Mouse (Mus musculus): ENCODE data around the gene Glyat.

The Glyat gene

DNA sequence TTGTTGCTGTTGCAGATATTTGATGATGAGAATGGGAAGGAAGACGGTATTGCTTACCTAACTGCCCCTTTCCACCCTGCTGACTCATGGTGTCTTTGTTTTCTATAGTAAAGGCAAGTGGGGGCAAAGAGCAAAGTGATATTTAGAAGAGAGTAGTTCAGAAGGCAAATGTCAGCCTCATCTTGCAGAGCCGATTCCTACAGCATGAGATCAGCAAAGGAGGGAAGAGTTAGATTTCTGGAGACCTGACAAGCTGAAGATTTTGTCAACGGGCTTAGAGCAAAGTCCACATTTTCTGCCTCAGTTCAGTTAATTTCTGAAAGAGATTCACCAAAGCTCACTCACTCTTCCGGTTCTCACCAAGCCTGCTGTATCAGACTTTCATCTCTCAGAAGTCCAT lies at the start of gene Glyat:
TSS of gene Glyat (plus strand) at position 133 of the 400 bp plus-strand sequence.
- in situ Hi-C loops (cut with MboI; ENCODE audit: low pct_unique_long_range_greater_than_20kb in 1 of 2, low sequenced_read_pairs in 2 of 2, unreplicated experiment in 1 of 2), result no loop called here

- in situ Hi-C loops (cut with MboI; ENCODE audit: low pct_unique_long_range_greater_than_20kb in 1 of 2, low sequenced_read_pairs in 2 of 2, unreplicated experiment in 1 of 2), result loop anchor here in 1 of 2 experiments (25.0 kb wide), 1 partner anchor 227 kb away; no protein-coding TSS in a partner anchor
Observed at GRCm38 (mm10) chr19:12585310-12585709, 47.8 kb upstream of the Glyat start.

- in situ Hi-C loops (cut with MboI; ENCODE audit: low pct_unique_long_range_greater_than_20kb in 1 of 2, low sequenced_read_pairs in 2 of 2, unreplicated experiment in 1 of 2), result loop anchor here (5.0 to 25.0 kb wide), 2 partner anchors 75 to 220 kb away; no protein-coding TSS in a partner anchor
Observed at GRCm38 (mm10) chr19:12591908-12592307, 41.2 kb upstream of the Glyat start.

GRCm38 (mm10) chr19:12595135-12595529 lies 38.0 kb upstream of the Glyat start:
- in situ Hi-C loops (cut with MboI; ENCODE audit: low pct_unique_long_range_greater_than_20kb in 1 of 2, low sequenced_read_pairs in 2 of 2, unreplicated experiment in 1 of 2), result loop anchor here in 1 of 2 experiments (25.0 kb wide), 1 partner anchor 217 kb away; no protein-coding TSS in a partner anchor

- in situ Hi-C loops (cut with MboI; ENCODE audit: low pct_unique_long_range_greater_than_20kb in 1 of 2, low sequenced_read_pairs in 2 of 2, unreplicated experiment in 1 of 2), result loop anchor here in 1 of 2 experiments (25.0 kb wide), 1 partner anchor 217 kb away; no protein-coding TSS in a partner anchor
Observed at GRCm38 (mm10) chr19:12595530-12596289, 37.4 kb upstream of the Glyat start.

DNA sequence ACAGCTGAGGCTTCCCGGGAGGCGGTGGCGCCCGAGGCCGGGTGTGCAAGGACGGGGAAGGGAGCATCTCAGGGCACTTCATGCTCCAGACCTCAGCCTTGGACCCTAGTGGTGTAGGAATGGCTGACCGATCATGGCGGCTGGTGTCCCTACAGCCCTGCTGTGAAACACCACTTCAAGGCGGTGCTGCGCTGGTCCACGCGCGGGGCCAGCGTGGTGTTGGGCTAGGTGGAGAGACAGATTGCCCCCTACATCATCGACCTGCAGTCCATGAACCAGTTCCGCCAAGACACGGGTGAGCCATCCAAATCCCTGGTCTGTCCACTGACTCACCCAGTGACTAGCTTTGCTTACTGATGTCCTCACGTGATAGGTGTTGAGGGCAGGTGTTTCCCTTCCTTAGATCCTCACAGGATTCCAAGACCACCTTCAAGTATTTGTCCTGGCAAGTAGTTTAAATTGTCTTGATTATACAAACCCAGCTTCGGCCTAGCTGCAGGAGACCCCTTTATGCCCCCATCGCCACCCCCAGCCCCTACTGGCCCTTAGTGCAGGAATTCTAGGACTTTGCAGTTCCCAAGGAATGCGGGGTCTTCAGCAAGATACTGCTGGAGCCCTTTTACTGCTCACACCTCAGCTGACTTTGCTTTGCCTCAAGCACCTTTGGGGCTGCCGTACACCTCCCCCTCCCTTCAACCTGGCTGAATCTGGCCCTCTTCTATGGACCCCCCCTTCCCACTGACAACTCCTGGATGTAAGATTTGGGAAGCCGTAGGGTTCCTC lies 36.6 kb upstream of the Glyat start:
- in situ Hi-C loops (cut with MboI; ENCODE audit: low pct_unique_long_range_greater_than_20kb in 1 of 2, low sequenced_read_pairs in 2 of 2, unreplicated experiment in 1 of 2), result loop anchor here in 1 of 2 experiments (25.0 kb wide), 1 partner anchor 216 kb away; no protein-coding TSS in a partner anchor

- in situ Hi-C loops (cut with MboI; ENCODE audit: low pct_unique_long_range_greater_than_20kb in 1 of 2, low sequenced_read_pairs in 2 of 2, unreplicated experiment in 1 of 2), result loop anchor here in 1 of 2 experiments (25.0 kb wide), 1 partner anchor 215 kb away; no protein-coding TSS in a partner anchor
Observed at GRCm38 (mm10) chr19:12597073-12597405, 36.1 kb upstream of the Glyat start.

GRCm38 (mm10) chr19:12598674-12599073 lies 34.4 kb upstream of the Glyat start:
- in situ Hi-C loops (cut with MboI; ENCODE audit: low pct_unique_long_range_greater_than_20kb in 1 of 2, low sequenced_read_pairs in 2 of 2, unreplicated experiment in 1 of 2), result loop anchor here in 1 of 2 experiments (25.0 kb wide), 1 partner anchor 214 kb away; no protein-coding TSS in a partner anchor

GRCm38 (mm10) chr19:12599674-12600073 lies 33.4 kb upstream of the Glyat start, which contains the start of gene Gm4952:
TSS of gene Gm4952 (plus strand) at chr19:12599974.
- in situ Hi-C loops (cut with MboI; ENCODE audit: low pct_unique_long_range_greater_than_20kb in 1 of 2, low sequenced_read_pairs in 2 of 2, unreplicated experiment in 1 of 2), result loop anchor here in 1 of 2 experiments (25.0 kb wide), 1 partner anchor 213 kb away; no protein-coding TSS in a partner anchor

GRCm38 (mm10) chr19:12600684-12601480 lies 32.2 kb upstream of the Glyat start:
- in situ Hi-C loops (cut with MboI; ENCODE audit: low pct_unique_long_range_greater_than_20kb in 1 of 2, low sequenced_read_pairs in 2 of 2, unreplicated experiment in 1 of 2), result no loop called here

- in situ Hi-C loops (cut with MboI; ENCODE audit: low pct_unique_long_range_greater_than_20kb in 1 of 2, low sequenced_read_pairs in 2 of 2, unreplicated experiment in 1 of 2), result no loop called here
Observed at GRCm38 (mm10) chr19:12608336-12608735, 24.8 kb upstream of the Glyat start.

DNA sequence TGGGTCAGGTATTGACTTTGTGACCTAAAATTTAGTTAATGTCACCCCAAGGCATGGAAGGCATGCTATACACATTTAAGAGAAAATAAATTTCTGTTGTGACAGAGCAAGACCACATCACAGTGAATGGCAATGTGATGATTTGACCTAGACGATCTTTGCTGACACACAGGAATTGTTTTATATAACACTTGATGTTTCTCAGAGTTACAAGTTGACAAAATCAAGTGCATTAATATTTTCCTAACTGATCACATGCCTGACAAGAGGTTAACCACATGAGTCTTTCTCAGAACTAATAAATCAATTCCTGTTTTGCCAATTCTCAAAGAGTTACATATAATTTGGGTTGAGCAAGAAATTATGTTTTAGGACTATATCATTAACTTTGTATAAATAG lies 19.5 kb upstream of the Glyat start:
- in situ Hi-C loops (cut with MboI; ENCODE audit: low pct_unique_long_range_greater_than_20kb in 1 of 2, low sequenced_read_pairs in 2 of 2, unreplicated experiment in 1 of 2), result no loop called here

DNA sequence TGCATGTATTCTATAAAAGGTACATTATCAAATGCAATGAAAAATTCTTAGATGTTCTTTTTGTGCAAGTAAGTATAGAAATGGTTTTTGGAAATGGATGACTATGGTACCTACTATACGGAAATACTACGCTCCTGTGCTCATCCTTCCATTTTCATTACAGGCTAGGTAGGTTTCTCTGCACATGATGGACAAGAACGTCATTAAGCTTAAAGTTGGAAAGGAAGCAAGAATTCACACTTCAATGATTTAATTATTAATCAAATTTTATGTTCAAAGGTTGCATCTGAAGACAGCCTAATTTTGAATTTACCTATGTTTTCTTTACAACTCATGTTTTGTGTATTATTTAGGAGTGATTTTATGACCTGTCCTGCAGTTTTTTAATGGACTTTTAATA lies 1.2 kb downstream of the Glyat start:
- in situ Hi-C loops (cut with MboI; ENCODE audit: low pct_unique_long_range_greater_than_20kb in 1 of 2, low sequenced_read_pairs in 2 of 2, unreplicated experiment in 1 of 2), result no loop called here

- in situ Hi-C loops (cut with MboI; ENCODE audit: low pct_unique_long_range_greater_than_20kb in 1 of 2, low sequenced_read_pairs in 2 of 2, unreplicated experiment in 1 of 2), result no loop called here
Observed at GRCm38 (mm10) chr19:12634963-12635362, 1.9 kb downstream of the Glyat start.

DNA sequence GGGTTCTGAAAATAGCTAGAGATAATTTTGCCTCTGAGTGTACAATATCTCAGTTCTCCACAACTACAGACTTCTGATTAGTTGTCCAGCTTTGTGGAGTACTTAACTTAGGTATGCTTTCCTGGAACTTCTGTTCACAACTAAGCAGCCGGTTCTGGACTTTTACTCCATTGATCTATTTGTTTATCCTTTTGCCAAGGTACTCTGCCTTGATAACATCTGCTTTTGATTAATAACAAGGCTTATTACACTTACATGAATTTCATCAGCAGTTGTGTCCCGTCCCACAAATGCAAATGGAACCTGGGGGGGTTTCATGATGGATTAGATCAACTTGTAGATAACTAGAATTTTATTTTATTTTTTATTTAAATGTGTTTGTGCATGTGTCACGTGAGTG lies 3.8 kb downstream of the Glyat start:
- in situ Hi-C loops (cut with MboI; ENCODE audit: low pct_unique_long_range_greater_than_20kb in 1 of 2, low sequenced_read_pairs in 2 of 2, unreplicated experiment in 1 of 2), result no loop called here

GRCm38 (mm10) chr19:12638049-12638448 lies 4.9 kb downstream of the Glyat start:
- in situ Hi-C loops (cut with MboI; ENCODE audit: low pct_unique_long_range_greater_than_20kb in 1 of 2, low sequenced_read_pairs in 2 of 2, unreplicated experiment in 1 of 2), result no loop called here

DNA sequence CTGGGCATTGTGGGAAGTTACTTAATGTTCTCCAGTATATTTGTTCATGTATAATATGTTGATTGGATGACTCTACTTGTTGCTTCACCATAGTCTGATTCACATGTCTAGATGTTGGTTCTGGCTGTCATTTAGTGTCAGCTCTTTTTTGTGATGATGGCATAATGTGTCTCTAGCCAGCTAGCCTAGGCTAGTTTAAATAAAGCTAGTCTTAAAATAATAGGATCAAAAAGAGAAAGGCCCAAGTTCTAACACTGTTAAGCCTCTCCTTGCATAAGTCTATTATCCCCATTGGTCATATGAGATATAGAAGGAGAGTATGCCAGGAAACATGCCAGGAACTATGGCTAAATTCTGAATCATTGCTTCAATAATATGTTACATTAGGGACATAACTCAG lies 16.4 kb downstream of the Glyat start:
- in situ Hi-C loops (cut with MboI; ENCODE audit: low pct_unique_long_range_greater_than_20kb in 1 of 2, low sequenced_read_pairs in 2 of 2, unreplicated experiment in 1 of 2), result no loop called here

- in situ Hi-C loops (cut with MboI; ENCODE audit: low pct_unique_long_range_greater_than_20kb in 1 of 2, low sequenced_read_pairs in 2 of 2, unreplicated experiment in 1 of 2), result no loop called here
Observed at GRCm38 (mm10) chr19:12666156-12666555, 33.0 kb downstream of the Glyat start.

Data from mouse embryonic stem cell (cell line).